Mouse (Mus musculus): ENCODE data around the gene Phf1.

- TF ChIP-seq POLR2A (IDR thresholded peaks at IDR 0.05; ENCODE audit: borderline replicate concordance, extremely low read depth, low read depth, low read length) (no peak), CTCF (IDR thresholded peaks at IDR 0.05; ENCODE audit: insufficient read depth, low read length) (no peak)
These were observed 4.3 kb downstream of the Phf1 start for GRCm38 (mm10) chr17:26936921-26937695.

Data from lung, adult 2 months (tissue).